Mouse (Mus musculus) ES-E14 (cell line): ENCODE results near the gene Lmx1b.

Source experiments
- CHD2 ChIP-seq: IDR thresholded peaks from 2 replicates; pipeline ENCODE4 v1.6.1; 2014; ENCODE audit warnings: mild to moderate bottlenecking, low read depth, low read length, inconsistent platforms
- HCFC1 ChIP-seq: IDR thresholded peaks from 2 replicates; pipeline ENCODE4 v1.6.1; 2012; ENCODE audit warnings: low read length, inconsistent platforms, borderline replicate concordance; ENCODE audit not compliant: insufficient read depth
- MAFK ChIP-seq: IDR thresholded peaks from 2 replicates; pipeline ENCODE4 v1.6.1; 2014; ENCODE audit warnings: mild to moderate bottlenecking, low read depth, low read length, inconsistent platforms; ENCODE audit not compliant: insufficient read depth
- ZNF384 ChIP-seq: IDR thresholded peaks from 2 replicates; pipeline ENCODE4 v1.6.1; 2012; ENCODE audit warnings: low read depth, low read length, inconsistent platforms

DNA sequence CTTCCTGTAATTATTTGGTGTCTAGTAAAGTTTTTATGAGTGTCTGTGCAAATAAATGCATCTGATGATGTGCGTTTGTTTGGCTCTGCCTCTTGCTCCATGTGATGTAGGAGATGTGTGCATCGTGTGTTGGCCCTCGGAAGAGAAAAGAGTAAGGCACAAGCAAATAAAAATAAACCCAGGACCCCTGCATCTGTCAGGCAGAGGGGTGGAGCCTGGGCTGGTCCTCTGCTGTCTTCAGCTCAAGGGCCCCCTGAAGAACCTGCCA is 5.9 kb upstream of the Lmx1b start:
- no peak for TF ChIP-seq HCFC1
- no peak for TF ChIP-seq MAFK
- no peak for TF ChIP-seq ZNF384
- no peak for TF ChIP-seq CHD2
